Mouse (Mus musculus): ENCODE measurements at regions not wholly inside any gene's neighbourhood (a gene's known extent, or its start where the extent isn't known, plus 50 kb on each side); places are given as distances from the start of the nearest gene placed in this dataset.
"Not testable (repeated sequence)": the region's sequence is repeated elsewhere in the genome, so short reads cannot be mapped to it uniquely, and the experiment has no call there.

DNA sequence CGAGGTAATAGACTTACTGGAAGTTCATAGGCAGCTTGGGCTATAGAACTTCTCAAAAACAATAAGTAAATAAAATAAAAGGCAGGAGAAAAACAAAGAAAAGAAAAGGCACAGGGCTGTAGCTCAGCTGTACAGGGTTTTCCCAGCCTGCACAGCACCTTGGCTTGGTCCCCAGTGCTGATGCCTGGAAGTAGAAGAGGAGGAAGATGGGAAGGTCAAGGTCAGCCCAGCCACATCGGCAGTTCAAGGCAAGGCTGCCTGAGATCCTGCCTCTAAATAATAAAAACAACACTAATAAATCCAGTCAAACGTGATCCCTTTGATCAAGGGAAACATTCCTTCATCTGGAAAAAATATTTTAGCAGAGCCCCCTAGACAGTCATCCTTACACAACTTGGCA lies 103.1 kb downstream of the Cenpf start:
- DNase-seq (ENCODE audit: low spot score), result no peak

GRCm38 (mm10) chr1:189581427-189581826 lies 106.5 kb downstream of the Cenpf start:
- no peak for DNase-seq (ENCODE audit: low spot score)

GRCm38 (mm10) chr1:189579358-189579757 lies 108.5 kb downstream of the Cenpf start:
- DNase-seq (ENCODE audit: low spot score), result peak; percentile 16

DNA sequence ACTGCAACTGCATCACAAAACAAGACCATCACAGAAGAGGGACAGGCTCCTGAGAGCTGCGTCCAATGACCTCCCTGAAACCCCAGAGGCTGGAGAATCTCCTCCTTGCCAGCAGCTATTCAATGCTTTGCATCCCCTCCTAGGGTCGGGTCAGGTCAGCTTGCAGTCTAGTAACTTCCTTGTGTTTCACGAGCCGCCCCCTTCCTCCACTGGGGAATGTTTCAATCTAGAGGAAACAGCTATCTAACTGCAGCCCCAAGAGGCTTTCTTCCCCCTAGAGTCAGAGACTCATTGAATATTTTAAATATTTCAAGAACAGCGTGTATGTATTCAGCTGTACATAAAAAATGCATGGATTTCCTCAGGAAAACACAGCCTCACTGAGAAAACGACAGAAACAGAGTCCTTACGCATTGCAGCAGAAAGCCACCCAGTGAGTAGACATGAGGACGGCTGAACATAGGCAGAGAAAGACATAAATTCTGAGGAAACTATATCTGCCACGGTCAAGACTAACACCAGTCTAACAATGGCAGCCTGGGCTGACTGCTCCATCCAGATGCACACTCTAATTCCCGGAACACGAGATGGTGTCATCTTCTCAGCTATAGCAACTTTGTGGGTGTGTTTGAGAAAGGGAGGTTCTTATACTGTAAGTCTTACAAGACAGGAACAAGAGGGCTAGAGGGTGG lies 111.4 kb downstream of the Cenpf start:
- no peak for DNase-seq (ENCODE audit: low spot score)

DNA sequence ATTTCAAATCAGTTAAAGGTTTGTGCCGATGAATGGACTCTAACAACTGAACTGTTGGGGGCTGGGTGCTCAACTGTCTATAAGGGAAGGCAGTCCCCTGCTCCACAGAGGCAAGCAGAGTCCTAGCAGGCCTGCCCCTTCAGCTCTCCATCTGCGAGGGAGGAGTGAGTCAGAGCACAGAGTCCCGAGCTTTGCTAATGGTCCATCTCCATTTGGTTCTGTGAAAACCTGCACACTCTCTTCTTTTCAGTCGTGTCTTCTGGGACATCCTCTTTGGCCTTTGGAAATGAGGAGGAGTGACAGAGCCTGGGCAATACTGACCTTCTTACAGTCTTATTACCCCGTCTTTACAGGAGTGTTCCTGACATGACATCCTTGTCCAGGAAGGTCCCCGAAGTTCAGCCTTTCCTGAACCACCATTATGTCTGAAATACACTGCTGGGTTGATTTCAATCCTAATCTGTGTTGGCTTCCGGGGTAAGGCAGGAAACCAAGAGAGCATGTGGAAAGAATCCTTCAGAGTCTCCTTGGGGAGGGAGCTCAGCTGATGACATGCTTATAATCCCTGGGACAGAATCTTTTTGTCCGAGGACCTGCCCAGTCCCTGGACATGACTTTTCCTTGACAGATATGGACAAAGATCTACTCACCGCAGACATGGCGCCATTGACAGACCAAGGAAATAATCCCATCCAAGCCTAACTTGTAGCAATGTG lies 112.2 kb downstream of the Cenpf start:
- DNase-seq (ENCODE audit: low spot score), result no peak

- DNase-seq (ENCODE audit: low spot score), result no peak
Observed at GRCm38 (mm10) chr1:189566491-189566890, 121.4 kb downstream of the Cenpf start.

DNA sequence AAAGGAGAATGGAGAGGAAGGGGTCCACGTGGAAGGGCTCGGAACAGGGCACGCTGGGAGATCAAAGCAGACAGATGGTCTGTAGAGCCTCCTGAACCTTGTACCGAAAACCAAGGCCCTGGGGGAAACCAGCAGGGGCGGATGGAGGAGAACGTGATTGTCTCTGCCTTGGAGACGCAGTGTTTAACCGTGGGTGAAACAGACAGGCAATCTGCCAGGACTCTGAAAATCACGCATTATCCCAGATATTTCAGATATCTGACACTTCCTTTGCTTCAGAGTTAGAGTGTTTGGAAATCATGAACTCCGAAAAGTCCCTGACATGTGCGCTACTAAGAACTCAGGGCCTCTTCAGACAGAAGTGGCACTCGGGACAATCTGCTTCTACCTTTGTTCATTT lies 126.1 kb downstream of the Cenpf start:
- DNase-seq (ENCODE audit: low spot score), result no peak

GRCm38 (mm10) chr1:189560576-189560975 lies 127.3 kb downstream of the Cenpf start:
- no peak for DNase-seq (ENCODE audit: low spot score)

GRCm38 (mm10) chr1:189550851-189551250 lies 137.0 kb downstream of the Cenpf start:
- DNase-seq (ENCODE audit: low spot score), result no peak

DNA sequence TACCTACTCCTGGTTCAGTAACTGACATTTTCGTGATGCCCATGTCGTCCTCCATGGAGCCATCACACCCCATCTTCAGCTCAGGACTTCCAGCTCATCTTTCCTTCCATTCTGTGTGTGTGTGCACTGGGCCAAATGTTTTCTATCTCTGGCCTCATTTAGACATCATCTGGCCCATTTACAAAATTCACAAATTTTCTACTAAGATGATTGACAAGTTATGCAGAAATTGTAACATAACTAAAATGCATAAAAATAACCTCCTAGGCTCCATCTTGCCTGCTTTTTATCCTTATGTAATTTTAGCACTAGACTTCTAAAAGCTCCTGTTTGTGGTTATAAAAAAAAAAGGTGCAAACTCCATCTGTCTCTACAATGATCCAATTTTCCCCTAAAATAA lies 130.8 kb upstream of the Kcnk2 start:
- DNase-seq (ENCODE audit: low spot score), result no peak

- DNase-seq (ENCODE audit: low spot score), result no peak
Observed at GRCm38 (mm10) chr1:189526329-189526728, 124.3 kb upstream of the Kcnk2 start.

GRCm38 (mm10) chr1:189515476-189515875 lies 113.4 kb upstream of the Kcnk2 start:
- no peak for DNase-seq (ENCODE audit: low spot score)

DNA sequence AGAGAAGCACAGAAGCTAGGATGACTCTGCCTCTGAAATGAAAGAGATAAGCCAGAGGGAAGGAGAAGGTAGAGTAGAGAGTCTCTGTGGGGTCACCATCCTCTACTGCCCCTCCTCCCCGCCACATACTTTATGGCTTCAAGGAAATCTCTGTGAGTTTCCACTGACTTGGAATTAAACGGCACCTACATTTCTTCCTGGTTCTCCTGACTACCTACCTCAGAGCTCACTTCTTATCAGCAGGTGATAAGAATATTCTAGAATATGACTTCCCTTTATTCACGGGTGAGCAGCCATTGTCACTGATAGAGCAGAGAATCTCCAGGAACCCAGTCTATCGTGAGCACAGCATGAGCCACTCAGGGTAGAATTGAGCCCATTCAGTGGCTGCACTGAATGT lies 111.3 kb upstream of the Kcnk2 start:
- DNase-seq (ENCODE audit: low spot score), result no peak

DNA sequence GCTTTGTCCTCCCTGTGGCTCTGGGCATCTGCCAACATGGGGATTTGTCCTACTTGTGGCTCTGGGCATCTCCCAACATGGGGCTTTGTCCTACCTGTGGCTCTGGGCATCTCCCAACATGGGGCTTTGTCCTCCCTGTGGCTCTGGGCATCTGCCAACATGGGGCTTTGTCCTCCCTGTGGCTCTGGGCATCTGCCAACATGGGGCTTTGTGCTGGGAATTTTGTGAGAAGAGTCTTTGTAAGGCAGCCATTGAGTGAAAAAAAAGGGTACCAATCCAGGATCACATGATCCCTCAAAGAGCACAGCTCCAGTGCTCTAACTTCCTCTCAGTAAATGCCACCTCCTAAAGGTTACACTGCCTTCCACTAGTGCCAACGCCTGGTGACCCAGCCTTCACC lies 105.2 kb upstream of the Kcnk2 start:
- DNase-seq (ENCODE audit: low spot score), result not testable (repeated sequence)

DNA sequence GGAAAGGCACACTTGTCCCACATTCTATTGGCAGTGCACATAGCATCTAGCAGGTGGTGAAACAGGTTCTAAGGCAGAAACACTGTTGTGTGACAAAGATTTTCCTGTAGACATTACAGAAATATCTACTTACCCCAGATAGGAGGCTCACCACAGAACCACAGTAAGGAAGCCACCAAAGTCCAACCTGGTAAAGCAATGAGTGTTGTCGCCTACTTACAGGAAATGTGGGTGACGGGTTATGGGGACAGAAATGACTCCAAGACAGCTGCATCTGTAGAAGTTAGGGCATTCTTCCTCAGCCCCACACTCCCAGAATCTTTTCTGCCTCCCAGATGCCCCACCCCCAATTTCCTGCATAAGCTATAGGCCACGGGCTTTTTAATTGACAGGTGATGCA lies 97.6 kb upstream of the Kcnk2 start:
- DNase-seq (ENCODE audit: low spot score), result no peak

DNA sequence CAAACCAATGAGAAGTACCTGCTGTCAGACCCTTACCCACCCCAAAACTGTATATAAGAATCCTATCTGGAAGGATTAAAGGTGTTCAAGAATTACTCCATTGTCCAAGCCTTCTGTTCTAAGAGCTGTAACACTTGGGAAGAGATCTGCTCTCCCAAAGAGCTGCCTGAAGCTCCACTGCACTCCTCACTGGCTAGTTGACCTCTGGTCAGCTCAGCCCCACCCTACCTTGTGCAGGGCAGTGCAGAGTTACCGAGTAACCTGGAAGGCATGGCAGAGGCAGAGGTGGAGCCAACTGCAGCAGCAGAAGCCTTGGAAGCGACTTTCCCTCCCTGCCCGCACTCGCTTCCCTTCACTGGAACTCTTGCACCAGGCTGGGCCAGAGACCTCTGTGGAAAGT lies 97.1 kb upstream of the Kcnk2 start:
- no peak for DNase-seq (ENCODE audit: low spot score)

GRCm38 (mm10) chr1:189497031-189497430 lies 95.0 kb upstream of the Kcnk2 start:
- no peak for DNase-seq (ENCODE audit: low spot score)

DNA sequence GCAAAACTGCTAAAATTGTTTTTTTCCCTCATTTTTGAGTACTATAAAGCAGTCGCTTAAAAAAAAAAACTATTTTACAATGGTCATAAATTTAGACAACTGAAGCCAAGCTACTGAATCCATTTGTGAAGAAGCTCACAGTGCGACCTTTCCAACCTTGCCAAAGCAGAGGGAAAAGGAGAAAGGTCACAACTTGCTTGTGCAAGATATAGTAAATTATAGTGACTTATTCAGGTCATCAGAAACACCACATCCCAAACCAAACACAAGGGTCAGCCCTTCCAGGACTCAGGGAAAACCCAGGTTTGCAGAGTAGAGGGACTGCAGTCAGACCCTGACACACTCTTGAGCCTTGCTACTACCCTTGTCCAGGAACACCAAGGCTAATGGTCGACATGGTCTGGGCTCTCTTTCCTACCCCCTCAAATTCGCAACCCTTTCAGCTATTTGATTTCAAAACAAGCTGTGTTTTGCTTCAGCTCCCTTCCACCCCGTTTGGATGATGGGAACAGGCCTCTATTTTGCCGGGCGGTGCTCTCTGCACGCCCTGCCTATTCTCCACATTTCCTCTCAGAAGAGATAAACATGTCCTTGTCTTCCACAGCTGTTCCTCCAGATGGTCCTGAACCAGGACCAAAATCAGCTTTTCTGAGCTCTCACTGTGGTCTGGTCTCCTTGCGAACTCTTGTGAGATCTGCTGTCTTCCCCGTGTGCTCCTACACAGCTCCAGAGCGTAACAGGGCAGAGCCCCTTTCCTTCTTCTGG lies 93.5 kb upstream of the Kcnk2 start:
- DNase-seq (ENCODE audit: low spot score), result no peak

DNA sequence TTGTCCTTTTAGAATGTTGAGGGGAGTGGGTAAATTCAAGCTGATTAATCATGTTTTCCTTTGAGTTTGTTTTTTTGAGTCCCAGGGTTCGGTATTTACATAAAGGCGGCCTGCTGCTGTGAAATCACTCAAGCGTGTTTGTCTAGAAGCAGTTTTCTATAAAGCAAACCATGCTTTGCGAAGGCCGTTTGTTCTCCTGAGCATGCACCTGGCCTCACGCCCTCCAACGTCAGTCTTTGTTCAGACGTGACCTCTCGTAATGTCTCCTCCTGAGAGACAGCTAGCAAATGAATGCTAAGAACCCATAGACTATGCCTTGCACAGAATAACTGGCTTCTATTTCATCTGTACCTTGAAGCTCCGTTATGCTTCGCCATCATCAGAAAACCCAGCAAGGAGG lies 92.8 kb upstream of the Kcnk2 start:
- no peak for DNase-seq (ENCODE audit: low spot score)

DNA sequence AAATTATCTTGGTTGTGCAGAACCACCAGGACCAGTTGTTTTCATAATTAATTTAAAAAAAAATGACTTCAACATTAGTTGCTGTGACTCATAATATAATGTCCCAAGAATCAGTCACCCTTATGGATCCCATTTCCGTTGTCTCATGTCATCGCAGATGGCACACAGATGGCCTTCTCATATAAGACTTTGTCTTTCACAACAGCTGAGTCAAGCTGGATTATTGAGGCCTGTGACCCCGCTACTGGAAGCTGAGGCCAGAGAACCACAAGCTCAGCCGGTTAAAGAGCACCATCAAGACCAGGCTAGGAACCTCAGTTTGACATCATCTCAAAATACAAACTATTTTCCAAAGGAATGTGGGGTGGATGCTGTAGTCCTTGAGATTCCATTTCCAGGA lies 83.3 kb upstream of the Kcnk2 start:
- no peak for DNase-seq (ENCODE audit: low spot score)

GRCm38 (mm10) chr1:189483331-189483730 lies 81.3 kb upstream of the Kcnk2 start:
- DNase-seq (ENCODE audit: low spot score), result no peak

GRCm38 (mm10) chr1:189478051-189478450 lies 76.0 kb upstream of the Kcnk2 start:
- no peak for DNase-seq (ENCODE audit: low spot score)
